Mouse (Mus musculus) ovary, postnatal 14 days (tissue): ENCODE data around the gene Hexim1.
A peak's percentile ranks its signal among the peaks of the same experiment; 100 is the strongest.

Experiments used
- DNase-seq: peaks from one replicate; pipeline ENCODE4 v3.0.0; 2022; ENCODE audit warnings: low spot score

Gene Hexim1

GRCm38 (mm10) chr11:103098531-103099190 lies 17.4 kb upstream of the Hexim1 start:
- DNase-seq, result no peak

- DNase-seq, result no peak
These were observed 16.6 kb upstream of the Hexim1 start for GRCm38 (mm10) chr11:103099352-103099940.

- no peak for DNase-seq
These were observed 15.7 kb upstream of the Hexim1 start for GRCm38 (mm10) chr11:103100361-103100760.

DNA sequence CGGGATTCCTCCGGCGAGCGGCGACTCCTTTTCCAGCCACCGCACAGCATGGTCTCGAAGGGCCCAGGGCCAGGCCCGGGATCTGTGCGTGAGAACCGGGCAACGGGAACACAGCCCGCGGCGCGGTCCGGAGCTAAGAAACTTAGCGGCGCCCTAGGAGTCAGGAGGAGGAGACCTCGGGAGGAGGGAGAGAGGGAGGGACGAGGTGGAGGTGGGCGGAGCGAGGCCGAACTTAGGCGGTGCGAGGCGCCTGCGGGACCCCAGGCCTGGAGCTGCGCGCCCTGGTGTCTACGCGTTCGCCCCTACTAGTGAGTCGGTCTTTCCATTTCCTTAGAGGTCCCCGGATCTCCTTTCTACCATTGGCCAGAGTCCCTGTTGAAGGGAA lies 14.6 kb upstream of the Hexim1 start, which contains the start of the genes Plcd3 and Acbd4:
Plcd3 (minus strand) TSS at position 178 of the 385 bp plus-strand sequence.
Acbd4 (plus strand) TSS at position 202 of the 385 bp plus-strand sequence.
- DNase-seq, result peak; percentile 70

- peak; percentile 62 for DNase-seq
These were observed 14.0 kb upstream of the Hexim1 start for GRCm38 (mm10) chr11:103101866-103102501.

DNA sequence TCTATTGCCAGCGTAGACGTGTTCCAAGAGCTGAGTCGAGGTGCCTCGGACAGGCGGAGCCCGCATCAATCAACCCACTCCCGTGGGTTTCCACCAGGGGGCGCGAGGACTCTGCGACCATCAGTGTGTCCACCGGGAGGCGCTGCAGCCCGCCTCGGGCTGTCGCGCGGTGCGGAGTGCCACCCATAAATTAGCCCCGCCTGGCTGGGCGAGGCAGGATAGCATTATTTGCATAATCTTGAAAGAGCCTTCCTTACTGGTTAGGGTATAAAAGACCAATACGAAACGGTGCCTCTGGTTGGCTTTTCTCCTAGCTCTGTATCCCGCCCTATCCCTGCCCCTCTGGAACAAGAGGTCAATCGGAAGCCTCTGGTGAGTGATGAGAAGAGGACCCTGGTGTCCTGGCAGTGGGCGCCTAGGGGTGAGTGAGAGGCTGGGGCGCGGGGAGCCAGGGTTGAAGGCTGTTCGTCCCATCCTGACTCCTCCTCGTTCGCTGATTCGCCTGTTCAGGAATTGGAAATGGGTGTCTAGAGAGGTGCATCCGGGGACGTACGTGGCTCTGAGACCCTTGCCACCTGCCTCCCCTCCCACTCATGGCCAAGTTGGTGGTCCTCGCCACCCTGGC lies 13.2 kb upstream of the Hexim1 start:
- peak; percentile 99 for DNase-seq

DNA sequence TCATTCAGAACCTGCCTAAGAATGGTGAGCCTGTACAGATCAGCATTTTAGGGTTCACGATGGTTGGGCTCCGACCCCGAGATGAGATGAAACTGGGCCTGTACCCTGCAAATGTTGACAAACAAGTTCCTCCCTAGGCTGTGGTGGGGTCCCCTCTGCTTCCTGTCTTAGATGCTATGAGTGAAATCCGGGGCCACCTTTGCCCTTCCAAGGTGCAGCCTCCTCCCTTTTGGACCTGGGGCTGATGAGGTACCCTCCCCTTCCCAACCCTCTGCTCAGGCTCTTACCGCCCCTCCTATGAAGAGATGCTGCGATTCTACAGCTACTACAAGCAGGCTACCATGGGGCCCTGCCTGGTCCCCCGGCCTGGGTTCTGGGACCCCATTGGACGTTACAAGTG lies 12.4 kb upstream of the Hexim1 start:
- DNase-seq, result no peak

- DNase-seq, result no peak
These were observed 11.6 kb upstream of the Hexim1 start for GRCm38 (mm10) chr11:103104469-103104868.

GRCm38 (mm10) chr11:103105180-103105725 lies 10.8 kb upstream of the Hexim1 start:
- no peak for DNase-seq

DNA sequence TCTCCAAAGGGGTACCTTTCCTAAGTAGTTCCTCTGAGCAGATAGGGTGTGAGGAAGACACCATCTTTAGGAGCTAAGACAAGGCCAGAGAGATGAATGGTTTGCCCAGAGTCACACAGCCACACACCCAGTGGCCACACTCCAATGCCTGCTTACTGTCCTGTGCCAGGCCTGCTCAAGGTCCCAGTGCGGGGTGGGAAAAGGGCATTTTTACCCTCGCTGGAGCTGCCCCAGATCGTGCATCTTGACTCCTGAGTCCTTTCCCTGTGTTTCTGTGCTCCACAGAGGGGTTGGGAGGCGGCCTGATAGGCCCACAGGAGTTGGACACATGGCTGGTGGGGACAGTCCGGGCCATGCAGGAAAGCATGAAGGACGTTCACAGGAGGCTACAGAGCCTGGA lies 10.2 kb upstream of the Hexim1 start:
- no peak for DNase-seq

DNA sequence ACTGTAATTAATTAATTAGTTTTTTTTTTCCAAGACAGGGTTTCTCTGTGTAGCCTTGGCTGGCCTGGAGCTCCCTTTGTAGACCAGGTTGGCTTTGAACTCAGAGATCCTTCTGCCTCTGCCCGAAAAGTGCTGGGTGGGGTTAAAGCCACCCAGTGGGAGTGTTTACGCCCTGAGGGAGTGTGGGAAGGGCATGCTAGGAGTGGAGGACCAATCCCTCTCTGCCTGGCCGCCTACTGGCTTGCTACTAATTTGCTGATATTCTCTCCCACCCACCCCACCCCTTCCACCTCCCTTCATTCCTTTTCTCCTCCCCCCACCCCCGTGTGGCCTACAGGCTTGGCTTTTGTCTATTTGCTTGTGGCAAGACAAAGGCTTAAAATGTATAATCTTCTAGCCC lies 9.6 kb upstream of the Hexim1 start:
- DNase-seq, result no peak

GRCm38 (mm10) chr11:103111301-103111700 lies 4.7 kb upstream of the Hexim1 start:
- DNase-seq, result no peak

DNA sequence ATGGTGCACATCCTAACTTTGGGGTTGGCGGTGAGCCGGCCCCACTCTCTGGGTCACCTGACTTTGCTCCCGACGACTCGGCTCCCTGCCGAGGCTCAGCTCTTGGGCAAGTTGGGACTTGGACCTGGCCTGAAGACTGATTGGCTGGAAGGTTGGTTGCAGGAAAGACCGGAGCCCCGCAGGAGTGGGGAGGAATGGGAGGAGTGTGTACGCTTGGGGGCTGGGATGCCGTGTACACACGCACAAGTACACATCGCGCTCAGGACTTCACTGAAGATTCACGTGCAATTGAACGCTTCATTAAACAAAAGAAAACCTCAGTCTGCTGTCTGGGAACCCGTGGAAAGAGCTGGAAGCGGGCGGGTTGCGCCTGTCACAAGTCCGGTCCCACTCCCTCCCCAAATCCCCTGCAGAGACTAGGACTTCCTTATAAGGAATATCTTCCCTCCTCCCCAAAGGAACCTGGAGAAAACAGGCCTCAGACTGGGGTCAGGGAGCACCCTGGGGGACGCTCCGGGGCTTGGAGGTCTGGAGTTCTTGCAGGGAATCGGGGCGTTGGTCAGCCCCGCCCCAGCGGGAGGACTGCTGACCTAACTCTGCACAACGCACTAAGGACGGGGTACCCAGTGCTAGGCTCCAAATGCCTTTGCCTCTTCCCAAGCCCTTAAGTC lies 4.0 kb upstream of the Hexim1 start:
- peak; percentile 75 for DNase-seq

- no peak for DNase-seq
These were observed 3.5 kb upstream of the Hexim1 start for GRCm38 (mm10) chr11:103112552-103112912.

DNA sequence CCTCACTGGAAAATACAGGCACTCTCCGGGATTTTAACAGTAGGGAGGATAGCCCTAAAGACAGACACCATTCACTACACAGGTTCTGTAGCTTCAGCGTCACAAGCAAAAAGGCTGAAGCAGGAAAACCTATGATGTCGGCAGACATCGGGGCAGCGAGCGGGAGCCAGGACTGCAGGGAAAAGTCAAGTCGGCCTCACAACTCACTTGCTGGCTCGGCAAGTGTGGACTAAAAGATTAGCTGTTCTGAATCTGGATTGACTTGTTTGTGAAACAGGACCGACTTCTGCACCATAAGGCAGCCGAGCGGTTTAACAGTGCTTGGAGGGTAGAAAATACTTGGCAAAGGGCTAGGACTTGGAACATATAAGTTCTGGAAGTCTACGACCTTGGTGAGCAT lies 3.0 kb upstream of the Hexim1 start:
- DNase-seq, result no peak

- no peak for DNase-seq
These were observed 2.3 kb upstream of the Hexim1 start for GRCm38 (mm10) chr11:103113771-103114170.

GRCm38 (mm10) chr11:103114270-103114943 lies 1.6 kb upstream of the Hexim1 start:
- DNase-seq, result no peak

- peak; percentile 62 for DNase-seq
These were observed 646 bp upstream of the Hexim1 start for GRCm38 (mm10) chr11:103115163-103116007.

GRCm38 (mm10) chr11:103116959-103117590 lies 1.0 kb downstream of the Hexim1 start:
- peak; percentile 65 for DNase-seq

- no peak for DNase-seq
These were observed 1.6 kb downstream of the Hexim1 start for GRCm38 (mm10) chr11:103117591-103118009.
